Mouse (Mus musculus) forebrain, embryonic 14.5 days (tissue): ENCODE measurements around the gene Stard13. TPM values are rescaled to one million over a fixed set of nuclear protein-coding genes. Genes with fewer than 3 reads are reported as not detected.

Experiments
- ATAC-seq: fragments of 200-750 bp; cut with Nextera tagmentation; 2 replicates; pipeline ENCODE4 v1.8.0; 2017; ENCODE audit warnings: mild to moderate bottlenecking, moderate library complexity
- DNase-seq: peaks from one replicate; pipeline ENCODE4 v3.0.0-alpha.2; 2015; ENCODE audit warnings: low spot score
- H3K27ac ChIP-seq: fragments of 300-500 bp; sonication (generic); 2 replicates; pipeline ENCODE4 v1.5.1; 2014; ENCODE audit warnings: low read depth, mild to moderate bottlenecking, control low read depth, low read length, moderate library complexity
- H3K27me3 ChIP-seq: fragments of 300-500 bp; sonication (generic); replicated peaks from 2 replicates; pipeline ENCODE4 v1.6.1; 2014; ENCODE audit warnings: low read length, control low read depth, mixed read lengths; ENCODE audit not compliant: control insufficient read depth, insufficient read depth
- H3K36me3 ChIP-seq: fragments of 300-500 bp; sonication (generic); 2 replicates; pipeline ENCODE4 v1.6.1; 2014; ENCODE audit warnings: low read length, control low read depth; ENCODE audit not compliant: control insufficient read depth, insufficient read depth
- H3K4me1 ChIP-seq: fragments of 300-500 bp; sonication (generic); 2 replicates; pipeline ENCODE4 v1.6.1; 2014; ENCODE audit warnings: antibody characterized with exemption, low read length, control low read depth; ENCODE audit not compliant: control insufficient read depth, insufficient read depth
- H3K4me2 ChIP-seq: fragments of 300-500 bp; sonication (generic); 2 replicates; pipeline ENCODE4 v1.6.1; 2014; ENCODE audit warnings: mild to moderate bottlenecking, control low read depth, low read length
- H3K4me3 ChIP-seq: fragments of 300-500 bp; sonication (generic); 2 replicates; pipeline ENCODE4 v1.5.1; 2014; ENCODE audit warnings: low read depth, low read length, control low read depth
- H3K9ac ChIP-seq: fragments of 300-500 bp; sonication (generic); 2 replicates; pipeline ENCODE4 v1.6.1; 2014; ENCODE audit warnings: mild to moderate bottlenecking, low read length, control low read depth, moderate library complexity
- H3K9me3 ChIP-seq: fragments of 300-500 bp; sonication (generic); replicated peaks from 2 replicates; pipeline ENCODE4 v1.6.1; 2016; ENCODE audit warnings: low read length, control low read depth, mixed read lengths; ENCODE audit not compliant: control insufficient read depth
- WGBS: fragments of 180-500 bp; shearing (Covaris S2); extraction: QIAGEN DNeasy Blood & Tissue Kit; methylation state at CpG from one replicate; pipeline ENCODE4 v1.1.7; 2014; 5-methylcytosine and 5-hydroxymethylcytosine counted together
- polyA plus RNA-seq: library from polyadenylated mRNA; unstranded; fragments of >200 nt; fragmentation: Nextera tagmentation; extraction: Ambion mirVana; gene quantifications from 2 replicates; pipeline ENCODE4 v1.2.1, GENCODE M21; 2014

Gene Stard13
- polyA plus RNA-seq, 1 experiment from 2014 or later: 2.0 TPM

GRCm38 (mm10) chr5:151134202-151134601, 99.4 kb downstream of the Stard13 start:
- DNase-seq (no peak), ATAC-seq (no peak)
- Histone ChIP-seq H3K4me1 (no peaks in the 10 kb centered on the region), H3K9ac (no peak overlapping the region), H3K27me3 (no peaks in the 10 kb centered on the region), H3K9me3 (no peaks in the 10 kb centered on the region), H3K4me2 (no peak overlapping the region), H3K4me3 (no peak overlapping the region), H3K36me3 (no peaks in the 10 kb centered on the region), H3K27ac (no peak overlapping the region)
- 93% methylated on average over 4 of the region's 4 CpGs for WGBS

GRCm38 (mm10) chr5:151133744-151134143, 99.9 kb downstream of the Stard13 start:
- H3K9ac ChIP-seq: no peak overlapping the region
- H3K36me3 ChIP-seq: no peaks in the 10 kb centered on the region
- WGBS: 94% methylated on average over 14 of the region's 14 CpGs
- no peaks in the 10 kb centered on the region for H3K9me3 ChIP-seq
- H3K27ac ChIP-seq: no peak overlapping the region
- no peaks in the 10 kb centered on the region for H3K4me1 ChIP-seq
- H3K4me2 ChIP-seq: no peak overlapping the region
- no peak overlapping the region for H3K4me3 ChIP-seq
- DNase-seq: no peak
- no peak for ATAC-seq
- no peaks in the 10 kb centered on the region for H3K27me3 ChIP-seq

- no peak overlapping the region for H3K27ac ChIP-seq
- H3K4me1 ChIP-seq: no peaks in the 10 kb centered on the region
- H3K9me3 ChIP-seq: no peaks in the 10 kb centered on the region
- WGBS: 84% methylated on average over 2 of the region's 2 CpGs
- no peaks in the 10 kb centered on the region for H3K36me3 ChIP-seq
- no peak overlapping the region for H3K4me3 ChIP-seq
- no peak for DNase-seq
- H3K4me2 ChIP-seq: no peak overlapping the region
- H3K9ac ChIP-seq: no peak overlapping the region
- no peak for ATAC-seq
- H3K27me3 ChIP-seq: no peaks in the 10 kb centered on the region
Observed at GRCm38 (mm10) chr5:151129762-151130161, 103.9 kb downstream of the Stard13 start.

- Histone ChIP-seq H3K9me3 (no peaks in the 10 kb centered on the region), H3K36me3 (no peaks in the 10 kb centered on the region), H3K9ac (no peak overlapping the region), H3K4me1 (no peaks in the 10 kb centered on the region), H3K27ac (no peak overlapping the region), H3K4me3 (no peak overlapping the region), H3K4me2 (no peak overlapping the region), H3K27me3 (no peaks in the 10 kb centered on the region)
- DNase-seq (no peak), ATAC-seq (no peak)
- 44% methylated on average over 6 of the region's 6 CpGs for WGBS
Observed at GRCm38 (mm10) chr5:151127298-151127717, 106.3 kb downstream of the Stard13 start.

- no peak for DNase-seq
- 86% methylated on average over 10 of the region's 10 CpGs for WGBS
- H3K27me3 ChIP-seq: no peaks in the 10 kb centered on the region
- no peaks in the 10 kb centered on the region for H3K9me3 ChIP-seq
- no peaks in the 10 kb centered on the region for H3K36me3 ChIP-seq
- H3K27ac ChIP-seq: no peak overlapping the region
- no peak overlapping the region for H3K9ac ChIP-seq
- H3K4me3 ChIP-seq: no peak overlapping the region
- ATAC-seq: no peak
- H3K4me1 ChIP-seq: no peaks in the 10 kb centered on the region
- no peak overlapping the region for H3K4me2 ChIP-seq
Observed at GRCm38 (mm10) chr5:151126608-151127005, 107.0 kb downstream of the Stard13 start.

GRCm38 (mm10) chr5:151125985-151126607, 107.5 kb downstream of the Stard13 start:
- H3K4me1 ChIP-seq: no peaks in the 10 kb centered on the region
- H3K4me3 ChIP-seq: no peak overlapping the region
- DNase-seq: no peak

GRCm38 (mm10) chr5:151117846-151118245, 115.8 kb downstream of the Stard13 start:
- H3K36me3 ChIP-seq: no peaks in the 10 kb centered on the region
- H3K27me3 ChIP-seq: no peaks in the 10 kb centered on the region
- ATAC-seq (no peak), DNase-seq (no peak)
- H3K9ac ChIP-seq: no peak overlapping the region
- no peak overlapping the region for H3K27ac ChIP-seq
- H3K4me1 ChIP-seq: no peaks in the 10 kb centered on the region
- no peaks in the 10 kb centered on the region for H3K9me3 ChIP-seq
- WGBS: 85% methylated on average over 2 of the region's 2 CpGs
- no peak overlapping the region for H3K4me2 ChIP-seq
- H3K4me3 ChIP-seq: no peak overlapping the region

More at GRCm38 (mm10) chr5:151125985-151126607, 107.5 kb downstream of the Stard13 start:
- Histone ChIP-seq H3K27ac (no peak overlapping the region), H3K9ac (no peak overlapping the region), H3K9me3 (no peaks in the 10 kb centered on the region), H3K4me2 (no peak overlapping the region), H3K27me3 (no peaks in the 10 kb centered on the region), H3K36me3 (no peaks in the 10 kb centered on the region)
- no peak for ATAC-seq
- WGBS: 83% methylated on average over 6 of the region's 6 CpGs

GRCm38 (mm10) chr5:151116192-151116887, 117.3 kb downstream of the Stard13 start:
- Histone ChIP-seq H3K4me1 (no peaks in the 10 kb centered on the region), H3K27ac (no peak overlapping the region), H3K4me3 (no peak overlapping the region), H3K9ac (no peak overlapping the region), H3K4me2 (no peak overlapping the region), H3K9me3 (no peaks in the 10 kb centered on the region), H3K27me3 (no peaks in the 10 kb centered on the region), H3K36me3 (no peaks in the 10 kb centered on the region)
- ATAC-seq (no peak), DNase-seq (no peak)
- 87% methylated on average over 5 of the region's 5 CpGs for WGBS

- H3K9ac ChIP-seq: no peak overlapping the region
- WGBS: 90% methylated on average over 9 of the region's 9 CpGs
- H3K27me3 ChIP-seq: no peaks in the 10 kb centered on the region
- H3K27ac ChIP-seq: no peak overlapping the region
- no peak overlapping the region for H3K4me3 ChIP-seq
- no peaks in the 10 kb centered on the region for H3K4me1 ChIP-seq
- ATAC-seq: no peak
- H3K4me2 ChIP-seq: no peak overlapping the region
- H3K9me3 ChIP-seq: no peaks in the 10 kb centered on the region
- H3K36me3 ChIP-seq: no peaks in the 10 kb centered on the region
- DNase-seq: no peak
Observed at GRCm38 (mm10) chr5:151112743-151113142, 120.9 kb downstream of the Stard13 start.
